Mouse (Mus musculus): ENCODE data around the gene Styx.

DNA sequence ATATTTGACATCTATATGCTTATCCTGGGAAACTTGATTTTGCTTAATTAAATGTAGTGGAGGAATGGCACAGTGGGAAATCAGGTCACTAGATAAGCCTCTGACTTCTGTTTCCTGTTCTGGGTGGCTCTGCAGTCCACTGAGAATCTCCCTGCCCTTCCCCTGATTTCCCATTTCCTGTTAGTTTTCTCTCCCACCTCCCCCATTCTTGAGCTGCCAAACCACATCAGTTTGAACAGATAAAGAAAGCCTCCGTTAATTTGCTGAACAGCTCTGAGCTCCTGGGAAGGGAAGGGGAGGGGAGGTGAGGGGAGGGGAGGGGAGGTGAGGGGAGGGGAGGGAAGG lies 105.6 kb downstream of the Styx start:
- TF ChIP-seq TAL1 (IDR thresholded peaks at IDR 0.05; ENCODE audit: low read length) (no peak), GATA1 (IDR thresholded peaks at IDR 0.05; ENCODE audit: low read length) (no peak)
